Mouse (Mus musculus) ES-E14 (cell line): ENCODE results near the gene Itpr2.

Source experiments
- MAFK ChIP-seq: IDR thresholded peaks from 2 replicates; pipeline ENCODE4 v1.6.1; 2014; ENCODE audit warnings: mild to moderate bottlenecking, low read depth, low read length, inconsistent platforms; ENCODE audit not compliant: insufficient read depth
- ZC3H11A ChIP-seq: IDR thresholded peaks from 2 replicates; pipeline ENCODE4 v1.6.1; 2012; ENCODE audit warnings: low read depth, mild to moderate bottlenecking, inconsistent platforms, low read length, borderline replicate concordance

GRCm38 (mm10) chr6:146114731-146115302, 387.2 kb downstream of the Itpr2 start:
- TF ChIP-seq ZC3H11A (no peak), MAFK (no peak)
